Mouse (Mus musculus) thymus, adult 2 months (tissue): ENCODE measurements around the gene Mgat3.

Source experiments
- CTCF ChIP-seq: fragments of 200-500 bp; IDR thresholded peaks from 2 replicates; pipeline ENCODE4 v1.5.1; 2012; ENCODE audit warnings: mild to moderate bottlenecking, control low read depth, low read length, moderate library complexity, borderline replicate concordance; ENCODE audit not compliant: control insufficient read depth, poor library complexity, insufficient read depth; ENCODE audit errors: extremely low read depth
- POLR2A ChIP-seq: fragments of 200-500 bp; IDR thresholded peaks from 2 replicates; pipeline ENCODE4 v1.6.1; 2012; ENCODE audit warnings: mild to moderate bottlenecking, low read length, control low read depth, moderate library complexity; ENCODE audit not compliant: control insufficient read depth, poor library complexity, insufficient read depth; ENCODE audit errors: extremely low read depth

GRCm38 (mm10) chr15:80199556-80199955 is 26.0 kb downstream of the Mgat3 start:
- TF ChIP-seq POLR2A (no peak), CTCF (no peak)
